Mouse (Mus musculus) activated CD4-positive, CD25-positive, alpha-beta regulatory T cell, adult 4 months (primary cell): Measurements from ENCODE around the gene Krt80. TPM values are rescaled to one million over a fixed set of nuclear protein-coding genes. Genes with fewer than 3 reads are reported as not detected.

ENCODE experiments used
- ATAC-seq: one replicate; pipeline ENCODE4 v1.8.0; 2017
- polyA plus RNA-seq, 2 experiments: library from polyadenylated mRNA; unstranded; fragments of 100-300 nt; shearing (Covaris generic); gene quantifications; one replicate each; pipeline ENCODE4 v1.2.1; 2017

Gene Krt80
- polyA plus RNA-seq, 2 experiments from 2014 or later: not detected

GRCm38 (mm10) chr15:101315832-101316231, 54.1 kb downstream of the Krt80 start:
- ATAC-seq: peak; percentile 90

GRCm38 (mm10) chr15:101315378-101315777, 54.6 kb downstream of the Krt80 start:
- ATAC-seq: no peak

- ATAC-seq: no peak
Measured at GRCm38 (mm10) chr15:101312006-101312405, 58.0 kb downstream of the Krt80 start.

- ATAC-seq: no peak
Measured at GRCm38 (mm10) chr15:101311087-101311770, 58.7 kb downstream of the Krt80 start.

GRCm38 (mm10) chr15:101309493-101309892, 60.5 kb downstream of the Krt80 start:
- no peak for ATAC-seq

GRCm38 (mm10) chr15:101308440-101309348, 61.3 kb downstream of the Krt80 start:
- ATAC-seq: no peak

- ATAC-seq: no peak
Measured at GRCm38 (mm10) chr15:101306459-101306858, 63.5 kb downstream of the Krt80 start.

- ATAC-seq: no peak
Measured at GRCm38 (mm10) chr15:101303830-101304229, 66.1 kb downstream of the Krt80 start.

- ATAC-seq: no peak
Measured at GRCm38 (mm10) chr15:101302201-101302600, 67.8 kb downstream of the Krt80 start.

GRCm38 (mm10) chr15:101300128-101300527, 69.8 kb downstream of the Krt80 start:
- ATAC-seq: no peak

- no peak for ATAC-seq
Measured at GRCm38 (mm10) chr15:101299480-101299960, 70.4 kb downstream of the Krt80 start.

- no peak for ATAC-seq
Measured at GRCm38 (mm10) chr15:101298550-101298949, 71.4 kb downstream of the Krt80 start.

GRCm38 (mm10) chr15:101297988-101298387, 72.0 kb downstream of the Krt80 start:
- ATAC-seq: no peak

Other genes starting within 250 kb of the Krt80 start
- gene Acvrl1, start 241.6 kb downstream of the Krt80 start, polyA plus RNA-seq: 1 to 10 TPM; 1.6 to 2.7 TPM
- gene Acvr1b, start 196.1 kb downstream of the Krt80 start, polyA plus RNA-seq: 1 to 10 TPM; 3.5 to 3.6 TPM
- not detected for gene Grasp, start 146.0 kb downstream of the Krt80 start, polyA plus RNA-seq
- 10 to 100 TPM; 37.5 to 92.8 TPM for gene Nr4a1, start 115.9 kb downstream of the Krt80 start, polyA plus RNA-seq
- gene Atg101, start 85.9 kb downstream of the Krt80 start, polyA plus RNA-seq: 10 to 100 TPM; 42.8 to 43.6 TPM
- under 1 TPM in 1 of 2 experiments, not detected in 1; 0.38 TPM for gene 6030408B16Rik, start 77.0 kb downstream of the Krt80 start, polyA plus RNA-seq
- not detected for gene Krt7, start 40.9 kb upstream of the Krt80 start, polyA plus RNA-seq
- gene Krt87, start 68.6 kb upstream of the Krt80 start, polyA plus RNA-seq: 1 to 10 TPM in 1 of 2 experiments, under 1 TPM in 1; 0.50 to 1.4 TPM
- gene Krt88, start 77.6 kb upstream of the Krt80 start, polyA plus RNA-seq: not detected
- not detected for gene Krt81, start 93.6 kb upstream of the Krt80 start, polyA plus RNA-seq
- not detected for gene Krt86, start 103.3 kb upstream of the Krt80 start, polyA plus RNA-seq
- gene Krt83, start 121.3 kb upstream of the Krt80 start, polyA plus RNA-seq: 1 to 10 TPM; 5.8 to 6.6 TPM
- gene Gm49425, start 147.1 kb upstream of the Krt80 start, polyA plus RNA-seq: not detected
- gene Krt84, start 162.7 kb upstream of the Krt80 start, polyA plus RNA-seq: not detected
- gene Krt82, start 180.5 kb upstream of the Krt80 start, polyA plus RNA-seq: not detected
- gene Krt90, start 192.8 kb upstream of the Krt80 start, polyA plus RNA-seq: not detected
- under 1 TPM in 1 of 2 experiments, not detected in 1; 0.17 TPM for gene Krt75, start 203.7 kb upstream of the Krt80 start, polyA plus RNA-seq